21 mouse cellular contexts compared by ENCODE assay signal in genomic region chr16:12521711-12522476, GRCm38 (mm10).
DNase-seq lines count a peak whose midpoint lies in the region; ATAC-seq and TF ChIP-seq lines count a peak whose summit lies in the region.
"Had no signal": no experiment of that assay in that cellular context is flagged by ENCODE, and none has a peak within 500 bp of the region (broad histone marks: within the 10 kb centered on the region; RNA-seq: fewer than 3 reads in every experiment).

No protein-coding gene starts in this region.

- 78% methylated on average over 3 of the region's 3 CpGs for WGBS in hindbrain, embryonic 16.5 days
- 84% methylated on average over 3 of the region's 3 CpGs for WGBS in hindbrain, embryonic 14.5 days
- WGBS in liver, postnatal 0 days (ENCODE audit: insufficient replicate concordance), result 67% methylated on average over 3 of the region's 3 CpGs

- H3K27me3 ChIP-seq in hindbrain, embryonic 16.5 days (replicated peaks; ENCODE audit: control insufficient read depth, insufficient read depth, low read length), result no peaks in the 10 kb centered on the region
- H3K27me3 ChIP-seq in hindbrain, embryonic 14.5 days (ENCODE audit: control insufficient read depth, insufficient read depth, low read length), result no peaks in the 10 kb centered on the region
- no peaks in the 10 kb centered on the region for H3K27me3 ChIP-seq in liver, postnatal 0 days (ENCODE audit: insufficient read depth, low read length)
- H3K27me3 ChIP-seq: heart, embryonic 15.5 days had no signal

- TF ChIP-seq EP300 in liver, postnatal 0 days (IDR thresholded peaks at IDR 0.05; ENCODE audit: low read depth), result no peak

- no peak overlapping the region for H3K27ac ChIP-seq in hindbrain, embryonic 16.5 days (ENCODE audit: low read depth, low read length)
- H3K27ac ChIP-seq in hindbrain, embryonic 14.5 days, result no peak overlapping the region
- H3K27ac ChIP-seq in liver, postnatal 0 days (ENCODE audit: low read depth), result no peak overlapping the region
- H3K27ac ChIP-seq: heart, embryonic 15.5 days had no signal

- no peaks in the 10 kb centered on the region for H3K4me1 ChIP-seq in hindbrain, embryonic 16.5 days (ENCODE audit: control insufficient read depth, insufficient read depth, low read depth, low read length)
- no peaks in the 10 kb centered on the region for H3K4me1 ChIP-seq in hindbrain, embryonic 14.5 days (replicated peaks; ENCODE audit: control insufficient read depth, insufficient read depth, low read length)
- no peaks in the 10 kb centered on the region for H3K4me1 ChIP-seq in liver, postnatal 0 days (ENCODE audit: insufficient read depth)
- H3K4me1 ChIP-seq: heart, embryonic 15.5 days had no signal

- H3K4me3 ChIP-seq in hindbrain, embryonic 16.5 days (ENCODE audit: low read length), result no peak overlapping the region
- no peak overlapping the region for H3K4me3 ChIP-seq in hindbrain, embryonic 14.5 days (replicated peaks; ENCODE audit: low read length)
- H3K4me3 ChIP-seq in liver, postnatal 0 days (ENCODE audit: low read depth, low read length), result no peak overlapping the region
- H3K4me3 ChIP-seq: heart, embryonic 15.5 days had no signal

- no peaks in the 10 kb centered on the region for H3K9me3 ChIP-seq in hindbrain, embryonic 16.5 days (ENCODE audit: control insufficient read depth, low read length)
- no peaks in the 10 kb centered on the region for H3K9me3 ChIP-seq in hindbrain, embryonic 14.5 days (ENCODE audit: control insufficient read depth, low read length)
- H3K9me3 ChIP-seq in liver, postnatal 0 days (ENCODE audit: low read length), result no peaks in the 10 kb centered on the region
- H3K9me3 ChIP-seq: heart, embryonic 15.5 days had no signal

- no peak for TF ChIP-seq CTCF in liver, postnatal 0 days (IDR thresholded peaks at IDR 0.05; ENCODE audit: low read depth)

- no peak overlapping the region for H3K9ac ChIP-seq in hindbrain, embryonic 16.5 days (ENCODE audit: low read depth, low read length)
- no peak overlapping the region for H3K9ac ChIP-seq in hindbrain, embryonic 14.5 days
- H3K9ac ChIP-seq in liver, postnatal 0 days (replicated peaks), result no peak overlapping the region
- H3K9ac ChIP-seq: heart, embryonic 15.5 days had no signal

- no peaks in the 10 kb centered on the region for H3K36me3 ChIP-seq in hindbrain, embryonic 16.5 days (ENCODE audit: control insufficient read depth, insufficient read depth, low read length)
- no peaks in the 10 kb centered on the region for H3K36me3 ChIP-seq in hindbrain, embryonic 14.5 days (replicated peaks; ENCODE audit: control insufficient read depth, insufficient read depth)
- H3K36me3 ChIP-seq in liver, postnatal 0 days (replicated peaks; ENCODE audit: insufficient read depth, low read length), result no peaks in the 10 kb centered on the region
- H3K36me3 ChIP-seq: heart, embryonic 15.5 days had no signal

- peak; percentile 13 for DNase-seq in cerebellum, adult 9-10 months
- no peak for DNase-seq in hindbrain, embryonic 14.5 days (ENCODE audit: low spot score)
- peak; percentile 38 to 65 for DNase-seq in layer of hippocampus, adult 18-20 months (ENCODE audit: low spot score in 2 of 2)
- DNase-seq in layer of hippocampus, postnatal 25 days (ENCODE audit: extremely low spot score in 1 of 2, low spot score in 1 of 2), result no peak
- DNase-seq in layer of hippocampus, postnatal 10 days (ENCODE audit: low spot score in 2 of 2), result peak; percentile 9 to 24
- no peak for DNase-seq in liver, postnatal 0 days
- DNase-seq: adrenal gland, adult 8-10 months; embryo, embryonic 11 days; gastrocnemius, postnatal 10 days; heart, postnatal 4 days; kidney, adult 9 months; lung, adult 2 months; lung, postnatal 36 days; right cerebral cortex, adult 18-20 months had no signal

- no peak overlapping the region for H3K4me2 ChIP-seq in hindbrain, embryonic 16.5 days (ENCODE audit: low read length)
- no peak overlapping the region for H3K4me2 ChIP-seq in hindbrain, embryonic 14.5 days (replicated peaks)
- H3K4me2 ChIP-seq in liver, postnatal 0 days (ENCODE audit: low read depth, low read length), result no peak overlapping the region
- H3K4me2 ChIP-seq: heart, embryonic 15.5 days; liver, embryonic 11.5 days had no signal

- no peak for ATAC-seq in cerebellum, adult (ENCODE audit: insufficient number of reproducible peaks, low FRiP score, low TSS enrichment)
- ATAC-seq in hindbrain, embryonic 16.5 days, result peak; percentile 63
- no peak for ATAC-seq in hindbrain, embryonic 14.5 days (ENCODE audit: low FRiP score)
- no peak for ATAC-seq in liver, postnatal 0 days
- ATAC-seq: CD4-positive, CD25-positive, alpha-beta regulatory T cell, adult 4 months; forebrain, embryonic 14.5 days; Patski had no signal

Comparison
In these comparisons a context has a peak if more than half of its experiments do, and no peak if none do; other contexts are left out.
1. DNase-seq: peak in cerebellum, adult 9-10 months (single experiment), layer of hippocampus, adult 18-20 months (2 of 2) and layer of hippocampus, postnatal 10 days (2 of 2); none in hindbrain, embryonic 14.5 days (single experiment), layer of hippocampus, postnatal 25 days (0 of 2) and liver, postnatal 0 days (single experiment).